8 mouse cellular contexts compared by ENCODE assay signal in genomic region chr1:71099945-71100515, GRCm38 (mm10). TPM values are rescaled to one million over a fixed set of nuclear protein-coding genes. Genes with fewer than 3 reads are reported as not detected.
A peak's percentile ranks its signal among the peaks of the same experiment; 100 is the strongest.
DNase-seq lines count a peak whose midpoint lies in the region; ATAC-seq and TF ChIP-seq lines count a peak whose summit lies in the region.

No protein-coding gene starts in this region.

- TF ChIP-seq EP300 in stomach, postnatal 0 days (optimal IDR thresholded peaks at IDR 0.05) = no peak

- no peak for ATAC-seq in stomach, embryonic 14.5 days (ENCODE audit: insufficient number of reproducible peaks, insufficient read depth, low FRiP score, low read depth)
- no peak for ATAC-seq in stomach, postnatal 0 days (ENCODE audit: low FRiP score, low TSS enrichment)
- no peak for ATAC-seq in forebrain, embryonic 14.5 days
- ATAC-seq in liver, embryonic 15.5 days (ENCODE audit: insufficient read depth) = no peak

- no peaks in the 10 kb centered on the region for H3K9me3 ChIP-seq in stomach, embryonic 14.5 days (ENCODE audit: control insufficient read depth, low read depth, low read length)
- no peaks in the 10 kb centered on the region for H3K9me3 ChIP-seq in stomach, postnatal 0 days (ENCODE audit: control insufficient read depth, low read length)
- H3K9me3 ChIP-seq in forebrain, embryonic 14.5 days (replicated peaks; ENCODE audit: control insufficient read depth, low read length) = 0 out of 2 replicates have a peak, but pooled peaks cover 3% of the 10 kb centered on the region
- no peaks in the 10 kb centered on the region for H3K9me3 ChIP-seq in liver, embryonic 15.5 days (replicated peaks)

- no peaks in the 10 kb centered on the region for H3K36me3 ChIP-seq in stomach, embryonic 14.5 days (ENCODE audit: control insufficient read depth, insufficient read depth, low read length)
- H3K36me3 ChIP-seq in stomach, postnatal 0 days (ENCODE audit: control insufficient read depth, insufficient read depth, low read length) = no peaks in the 10 kb centered on the region
- H3K36me3 ChIP-seq in forebrain, embryonic 14.5 days (ENCODE audit: control insufficient read depth, insufficient read depth, low read length) = no peaks in the 10 kb centered on the region
- peaks cover 10% of the 10 kb centered on the region for H3K36me3 ChIP-seq in liver, embryonic 15.5 days (replicated peaks)

- H3K4me3 ChIP-seq in stomach, embryonic 14.5 days (ENCODE audit: low read depth, low read length) = no peak overlapping the region
- no peak overlapping the region for H3K4me3 ChIP-seq in stomach, postnatal 0 days (ENCODE audit: low read depth, low read length)
- H3K4me3 ChIP-seq in forebrain, embryonic 14.5 days (ENCODE audit: low read depth, low read length) = no peak overlapping the region
- peak overlapping the region; percentile 99 for H3K4me3 ChIP-seq in liver, embryonic 15.5 days (replicated peaks)

- H3K9ac ChIP-seq in stomach, embryonic 14.5 days (replicated peaks; ENCODE audit: low read depth, low read length) = no peak overlapping the region
- H3K9ac ChIP-seq in stomach, postnatal 0 days (ENCODE audit: low read length) = no peak overlapping the region
- no peak overlapping the region for H3K9ac ChIP-seq in forebrain, embryonic 14.5 days (ENCODE audit: low read length)
- H3K9ac ChIP-seq in liver, embryonic 15.5 days = peak overlapping the region; percentile 52

- no peak for TF ChIP-seq CTCF in stomach, postnatal 0 days (IDR thresholded peaks at IDR 0.05; ENCODE audit: low read depth)

- peaks cover 5% of the 10 kb centered on the region; the same call in 1 of the 2 replicates for H3K4me1 ChIP-seq in stomach, embryonic 14.5 days (ENCODE audit: control insufficient read depth, insufficient read depth, low read length)
- no peaks in the 10 kb centered on the region for H3K4me1 ChIP-seq in stomach, postnatal 0 days (replicated peaks; ENCODE audit: control insufficient read depth, insufficient read depth)
- peaks cover 4% of the 10 kb centered on the region; the same call in 1 of the 2 replicates for H3K4me1 ChIP-seq in forebrain, embryonic 14.5 days (ENCODE audit: control insufficient read depth, insufficient read depth, low read length)
- H3K4me1 ChIP-seq in liver, embryonic 15.5 days (replicated peaks) = peaks cover 66% of the 10 kb centered on the region

- intact Hi-C loops in left cerebral cortex, postnatal 36 days (cut with DNase I) = no loop called here
- intact Hi-C loops in left cerebral cortex, postnatal 14 days (cut with DNase I) = no loop called here

- DNase-seq in stomach, postnatal 0 days (ENCODE audit: low spot score) = no peak
- peak; percentile 50 for DNase-seq in forebrain, embryonic 14.5 days (ENCODE audit: low spot score)
- peak; percentile 52 for DNase-seq in thymus, postnatal 4 days
- DNase-seq in left cerebral cortex, postnatal 36 days (ENCODE audit: low spot score in 2 of 2) = no peak
- no peak for DNase-seq in ovary, adult 18-20 months (ENCODE audit: low spot score)
- DNase-seq in left cerebral cortex, postnatal 14 days (ENCODE audit: low spot score in 2 of 2) = no peak

- 43% methylated on average over 3 of the region's 3 CpGs for WGBS in stomach, embryonic 14.5 days
- 36% methylated on average over 3 of the region's 3 CpGs for WGBS in stomach, postnatal 0 days
- WGBS in forebrain, embryonic 14.5 days = 49% methylated on average over 3 of the region's 3 CpGs
- 24% methylated on average over 3 of the region's 3 CpGs for WGBS in liver, embryonic 15.5 days (ENCODE audit: insufficient replicate concordance)

- no peak overlapping the region; the same call in 1 of the 2 replicates for H3K27ac ChIP-seq in stomach, embryonic 14.5 days (ENCODE audit: low read length)
- no peak overlapping the region for H3K27ac ChIP-seq in stomach, postnatal 0 days (replicated peaks)
- H3K27ac ChIP-seq in forebrain, embryonic 14.5 days (ENCODE audit: low read depth, low read length) = no peak overlapping the region
- H3K27ac ChIP-seq in liver, embryonic 15.5 days (replicated peaks) = peak overlapping the region; percentile 72

- no peaks in the 10 kb centered on the region for H3K27me3 ChIP-seq in stomach, embryonic 14.5 days (ENCODE audit: control insufficient read depth, insufficient read depth, low read length)
- H3K27me3 ChIP-seq in stomach, postnatal 0 days (ENCODE audit: control insufficient read depth, insufficient read depth, low read length) = no peaks in the 10 kb centered on the region
- no peaks in the 10 kb centered on the region for H3K27me3 ChIP-seq in forebrain, embryonic 14.5 days (replicated peaks; ENCODE audit: control insufficient read depth, insufficient read depth, low read length)
- no peaks in the 10 kb centered on the region for H3K27me3 ChIP-seq in liver, embryonic 15.5 days

- peak overlapping the region; percentile 12 for H3K4me2 ChIP-seq in stomach, embryonic 14.5 days (replicated peaks; ENCODE audit: low read depth, low read length)
- no peak overlapping the region for H3K4me2 ChIP-seq in stomach, postnatal 0 days (replicated peaks; ENCODE audit: low read depth)
- H3K4me2 ChIP-seq in forebrain, embryonic 14.5 days (ENCODE audit: low read length) = no peak overlapping the region
- H3K4me2 ChIP-seq in liver, embryonic 15.5 days = peak overlapping the region; percentile 73

RNA-seq across cellular contexts. Expression of gene Bard1, which starts 2.9 kb away (rescaled TPM):
- 3.1 and 3.4 TPM in 2 replicates for polyA plus RNA-seq in stomach, embryonic 14.5 days (2014; fragmentation: Nextera tagmentation; extraction: Ambion mirVana)
- 0.46 and 0.74 TPM in 2 replicates for polyA plus RNA-seq in stomach, postnatal 0 days (2015; fragmentation: Nextera tagmentation; extraction: Ambion mirVana)
- 0.88 and 1.1 TPM in 2 replicates for polyA plus RNA-seq in forebrain, embryonic 14.5 days (2014; fragmentation: Nextera tagmentation; extraction: Ambion mirVana)
- polyA plus RNA-seq in liver, embryonic 15.5 days (2015; fragmentation: Nextera tagmentation; extraction: Ambion mirVana) = 2.0 and 2.5 TPM in 2 replicates
- total RNA-seq in left cerebral cortex, postnatal 36 days (2021) = under 1 TPM; 0.39 to 0.48 TPM
- total RNA-seq in left cerebral cortex, postnatal 14 days (2021) = under 1 TPM; 0.61 to 0.83 TPM

Comparison
In these comparisons a context has a peak if more than half of its experiments do, and no peak if none do; other contexts are left out.
1. H3K4me2 ChIP-seq: peak in stomach, embryonic 14.5 days (single experiment) and liver, embryonic 15.5 days (single experiment); none in stomach, postnatal 0 days (single experiment) and forebrain, embryonic 14.5 days (single experiment).
2. DNase-seq: peak in forebrain, embryonic 14.5 days (single experiment) and thymus, postnatal 4 days (single experiment); none in stomach, postnatal 0 days (single experiment), left cerebral cortex, postnatal 36 days (0 of 2), ovary, adult 18-20 months (single experiment) and left cerebral cortex, postnatal 14 days (0 of 2).